Mouse (Mus musculus): ENCODE measurements around the gene Ccs. TPM values are rescaled to one million over a fixed set of nuclear protein-coding genes. Genes with fewer than 3 reads are reported as not detected.

Ccs gene
- polyA plus RNA-seq, 1 experiment from 2014 or later = 64.5 TPM

DNA sequence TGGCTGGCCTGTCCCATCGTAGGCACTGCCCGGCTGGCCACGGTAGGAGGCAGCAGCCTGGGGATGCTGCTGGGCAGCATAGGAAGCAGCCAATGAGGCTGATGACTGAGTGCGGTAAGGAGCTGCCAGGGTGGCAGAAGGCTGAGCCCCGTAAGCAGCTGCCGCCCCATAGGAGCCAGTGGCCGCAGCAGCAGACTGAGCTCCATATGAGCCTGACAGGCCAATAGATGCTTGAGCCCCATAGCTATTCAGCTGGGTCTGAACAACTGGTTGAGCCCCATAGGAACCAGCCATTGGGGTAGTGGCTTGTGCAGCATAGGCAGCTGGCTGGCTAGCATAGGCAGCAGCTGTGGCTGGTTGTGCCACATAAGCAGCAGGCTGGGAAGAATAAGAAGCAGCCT is 36.4 kb downstream of the Ccs start:
- H3K27ac ChIP-seq = no peak overlapping the region
- no peak overlapping the region for H3K9ac ChIP-seq
- 98% methylated on average over 7 of the region's 7 CpGs for WGBS
- peaks cover 71% of the 10 kb centered on the region for H3K36me3 ChIP-seq
- no peaks in the 10 kb centered on the region for H3K9me3 ChIP-seq (replicated peaks)
- H3K4me3 ChIP-seq (replicated peaks) = no peak overlapping the region
- 0 out of 2 replicates have a peak, but pooled peaks cover 14% of the 10 kb centered on the region for H3K4me1 ChIP-seq
- H3K27me3 ChIP-seq = no peaks in the 10 kb centered on the region
- no peak overlapping the region for H3K4me2 ChIP-seq
- ATAC-seq (replicated peaks; ENCODE audit: low FRiP score) = no peak

DNA sequence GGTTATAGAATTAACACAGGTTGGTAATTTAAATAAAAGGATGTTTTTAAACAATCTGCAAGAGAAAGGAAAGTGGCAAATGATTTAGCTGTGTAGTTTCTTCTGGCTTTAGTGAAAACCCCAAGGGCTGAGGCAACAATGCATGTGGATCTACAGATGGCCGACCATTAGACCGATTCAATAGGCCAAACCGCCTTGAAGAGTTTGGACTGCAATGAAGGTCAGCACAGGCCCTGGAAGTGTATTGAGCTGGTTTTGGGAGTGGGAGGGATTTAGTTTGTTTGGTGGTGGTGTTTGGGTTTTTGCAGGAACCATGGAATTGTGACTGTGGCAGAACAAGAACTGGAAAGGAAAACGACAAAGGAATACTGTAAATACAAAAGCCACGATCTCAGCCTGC is 40.0 kb downstream of the Ccs start:
- peaks cover 75% of the 10 kb centered on the region for H3K36me3 ChIP-seq
- H3K4me3 ChIP-seq (replicated peaks) = no peak overlapping the region
- H3K4me2 ChIP-seq = no peak overlapping the region
- H3K9me3 ChIP-seq (replicated peaks) = no peaks in the 10 kb centered on the region
- 95% methylated on average over 5 of the region's 5 CpGs for WGBS
- H3K4me1 ChIP-seq = peaks cover 18% of the 10 kb centered on the region
- ATAC-seq (replicated peaks; ENCODE audit: low FRiP score) = no peak
- H3K27me3 ChIP-seq = no peaks in the 10 kb centered on the region
- H3K9ac ChIP-seq = no peak overlapping the region
- no peak overlapping the region for H3K27ac ChIP-seq

- peaks cover 64% of the 10 kb centered on the region for H3K36me3 ChIP-seq
- H3K4me2 ChIP-seq = no peak overlapping the region
- no peak overlapping the region for H3K9ac ChIP-seq
- H3K27me3 ChIP-seq = no peaks in the 10 kb centered on the region
- H3K4me1 ChIP-seq = peaks cover 16% of the 10 kb centered on the region
- no peak overlapping the region for H3K27ac ChIP-seq
- WGBS = 98% methylated on average over 2 of the region's 2 CpGs
- no peak overlapping the region for H3K4me3 ChIP-seq (replicated peaks)
- ATAC-seq (replicated peaks; ENCODE audit: low FRiP score) = no peak
- H3K9me3 ChIP-seq (replicated peaks) = no peaks in the 10 kb centered on the region
These were observed 41.3 kb downstream of the Ccs start for GRCm38 (mm10) chr19:4797846-4798245.

DNA sequence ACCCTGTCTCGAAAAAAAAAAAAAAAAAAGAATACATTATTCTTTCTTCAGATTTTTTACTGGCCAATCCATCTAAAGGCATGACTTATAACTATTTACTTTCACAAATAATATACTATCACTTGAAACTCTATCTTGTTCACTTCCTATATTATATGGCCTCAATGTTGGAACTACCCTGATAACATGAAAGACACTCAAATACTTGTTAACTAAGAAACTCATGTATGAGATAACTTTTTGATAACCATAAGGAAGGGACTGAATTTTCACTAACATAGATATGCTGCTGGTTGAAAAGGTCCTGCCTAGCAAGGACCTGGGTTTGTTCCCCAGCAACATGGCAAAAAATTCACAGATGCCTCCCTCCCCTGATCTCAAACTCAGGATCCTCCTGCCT is 43.2 kb downstream of the Ccs start:
- H3K4me1 ChIP-seq = peaks cover 31% of the 10 kb centered on the region
- no peak for ATAC-seq (replicated peaks; ENCODE audit: low FRiP score)
- peaks cover 58% of the 10 kb centered on the region for H3K36me3 ChIP-seq
- H3K4me3 ChIP-seq (replicated peaks) = no peak overlapping the region
- H3K27ac ChIP-seq = no peak overlapping the region
- no peak overlapping the region for H3K4me2 ChIP-seq
- H3K9ac ChIP-seq = no peak overlapping the region
- no peaks in the 10 kb centered on the region for H3K9me3 ChIP-seq (replicated peaks)
- H3K27me3 ChIP-seq = no peaks in the 10 kb centered on the region
- WGBS = 73% methylated on average over 1 of the region's 1 CpGs

DNA sequence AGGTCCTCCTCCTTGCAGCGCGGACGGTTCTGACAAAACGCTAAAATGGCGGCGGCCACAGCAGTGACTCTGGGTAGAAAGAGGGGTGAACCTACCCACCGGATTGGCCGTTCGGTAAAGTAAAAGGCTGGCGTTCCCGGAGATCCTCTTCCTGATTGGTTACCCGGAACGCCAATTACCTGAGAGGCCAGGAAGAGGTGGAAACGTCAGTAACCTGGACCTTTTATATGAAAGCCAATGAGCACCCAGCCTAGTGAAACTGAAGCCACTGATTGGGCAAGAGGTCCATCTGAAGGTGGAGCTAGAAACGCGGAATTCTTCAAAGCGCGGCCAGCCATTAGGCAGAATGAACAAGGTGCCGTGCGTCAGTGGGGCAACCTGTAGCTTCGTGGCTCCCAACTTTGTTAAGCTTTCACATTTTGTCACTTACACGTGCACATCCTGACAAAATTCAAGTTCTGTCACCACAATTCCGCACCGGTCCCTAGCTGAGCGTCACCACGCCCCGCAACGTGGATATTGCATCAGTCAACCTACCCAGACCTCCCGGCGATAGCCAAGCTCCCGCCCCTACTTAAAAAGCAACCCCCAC is 45.2 kb downstream of the Ccs start, which contains the start of gene Rbm4:
TSS of gene Rbm4 (minus strand) at position 71 of the 592 bp plus-strand sequence.
- Histone ChIP-seq H3K27ac (peak within 1 kb of the TSS; percentile 83), H3K9ac (peak within 1 kb of the TSS; percentile 65), H3K4me3 (replicated peaks) (peak within 1 kb of the TSS; percentile 65), H3K4me2 (peak within 1 kb of the TSS; percentile 85), H3K4me1 (peaks cover 43% of the 10 kb centered on the region), H3K36me3 (peaks cover 56% of the 10 kb centered on the region), H3K27me3 (no peaks in the 10 kb centered on the region), H3K9me3 (replicated peaks) (no peaks in the 10 kb centered on the region)
- WGBS = under 1% methylated on average over 31 of the region's 31 CpGs
- peak; percentile 98 for ATAC-seq (replicated peaks; ENCODE audit: low FRiP score)

DNA sequence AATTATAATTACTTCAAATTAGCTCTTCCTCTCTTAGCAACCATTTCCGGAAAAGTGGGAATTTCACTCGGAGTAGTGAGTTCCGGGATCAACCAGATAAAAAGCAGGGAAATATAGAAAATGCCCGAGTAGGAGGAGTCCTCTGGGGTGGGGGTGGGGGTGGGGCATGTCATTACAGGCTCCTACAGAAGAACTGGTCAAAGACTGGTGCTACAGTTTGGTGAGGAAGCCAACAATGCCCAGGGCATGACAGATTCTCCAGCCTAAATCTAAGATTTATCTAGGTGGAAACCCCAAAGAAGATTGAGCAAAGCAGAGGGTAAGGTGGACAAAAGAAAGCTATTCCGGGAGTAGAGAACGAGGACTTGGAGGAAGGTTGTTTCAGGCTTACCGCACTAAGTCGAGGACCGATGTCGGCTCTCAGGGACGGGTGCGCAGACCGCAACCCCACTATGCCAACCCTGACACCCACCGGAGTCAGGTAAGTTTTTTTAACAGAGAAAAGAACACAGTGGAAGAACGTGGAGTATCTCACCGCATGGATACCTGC is 45.8 kb downstream of the Ccs start:
- peaks cover 43% of the 10 kb centered on the region for H3K4me1 ChIP-seq
- peaks cover 56% of the 10 kb centered on the region for H3K36me3 ChIP-seq
- ATAC-seq (replicated peaks; ENCODE audit: low FRiP score) = peak; percentile 61
- H3K27ac ChIP-seq = peak overlapping the region; percentile 83
- peak overlapping the region; percentile 85 for H3K4me2 ChIP-seq
- no peaks in the 10 kb centered on the region for H3K27me3 ChIP-seq
- H3K9me3 ChIP-seq (replicated peaks) = no peaks in the 10 kb centered on the region
- WGBS = 1% methylated on average over 16 of the region's 16 CpGs
- H3K9ac ChIP-seq = peak overlapping the region; percentile 65
- H3K4me3 ChIP-seq (replicated peaks) = peak overlapping the region; percentile 65

DNA sequence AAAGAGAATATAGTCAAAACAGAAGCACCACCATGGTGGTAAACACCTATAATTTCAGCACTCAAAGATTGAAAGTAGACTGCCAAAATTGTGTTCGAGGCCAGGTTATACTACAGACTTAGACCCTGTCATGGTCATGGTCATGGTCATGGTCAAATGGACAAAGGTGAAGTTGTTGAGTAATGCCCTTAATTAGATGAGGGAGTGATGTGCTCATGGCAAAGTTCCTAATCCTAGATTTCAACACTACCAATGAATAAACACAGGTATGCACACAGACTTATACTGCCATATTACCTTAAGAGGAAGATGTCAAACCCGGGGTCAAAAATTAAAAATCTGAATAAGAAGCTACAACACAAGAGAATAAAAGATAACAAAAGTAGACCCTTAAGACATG is 52.8 kb downstream of the Ccs start:
- no peak for ATAC-seq (replicated peaks; ENCODE audit: low FRiP score)
- H3K27ac ChIP-seq = no peak overlapping the region
- H3K9me3 ChIP-seq (replicated peaks) = no peaks in the 10 kb centered on the region
- peaks cover 96% of the 10 kb centered on the region for H3K36me3 ChIP-seq
- WGBS = 94% methylated on average over 2 of the region's 2 CpGs
- peaks cover 20% of the 10 kb centered on the region for H3K4me1 ChIP-seq
- H3K27me3 ChIP-seq = no peaks in the 10 kb centered on the region
- no peak overlapping the region for H3K9ac ChIP-seq
- H3K4me3 ChIP-seq (replicated peaks) = no peak overlapping the region
- H3K4me2 ChIP-seq = no peak overlapping the region

DNA sequence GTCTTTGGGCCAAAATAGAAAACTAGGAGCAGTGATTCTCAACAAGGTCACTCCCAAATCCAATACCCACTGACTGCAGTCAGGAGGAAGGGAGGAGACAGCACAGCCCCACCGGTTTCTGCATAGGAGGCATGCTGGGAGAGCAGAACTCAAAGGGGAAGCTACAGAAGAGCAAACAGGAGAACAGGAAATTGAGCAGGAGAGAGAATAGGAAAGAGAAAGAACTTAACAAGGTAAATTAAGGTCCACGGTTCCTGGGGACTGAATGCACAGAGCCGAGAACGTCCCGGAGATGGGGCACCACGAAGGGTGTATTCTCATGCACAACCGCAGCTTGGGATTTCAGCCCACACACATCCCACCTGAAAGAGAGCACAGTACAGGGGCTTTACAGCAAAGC is 53.9 kb downstream of the Ccs start:
- Histone ChIP-seq H3K4me1 (peaks cover 9% of the 10 kb centered on the region), H3K4me3 (replicated peaks) (no peak overlapping the region), H3K9ac (no peak overlapping the region), H3K36me3 (peaks cover 94% of the 10 kb centered on the region), H3K4me2 (no peak overlapping the region), H3K9me3 (replicated peaks) (no peaks in the 10 kb centered on the region), H3K27me3 (no peaks in the 10 kb centered on the region), H3K27ac (no peak overlapping the region)
- 89% methylated on average over 7 of the region's 7 CpGs for WGBS
- no peak for ATAC-seq (replicated peaks; ENCODE audit: low FRiP score)

GRCm38 (mm10) chr19:4782891-4783290 is 56.2 kb downstream of the Ccs start:
- Histone ChIP-seq H3K27ac (no peak overlapping the region), H3K36me3 (peaks cover 93% of the 10 kb centered on the region), H3K4me2 (no peak overlapping the region), H3K27me3 (no peaks in the 10 kb centered on the region), H3K4me3 (replicated peaks) (no peak overlapping the region), H3K9me3 (replicated peaks) (no peaks in the 10 kb centered on the region), H3K9ac (no peak overlapping the region), H3K4me1 (peaks cover 4% of the 10 kb centered on the region; the same call in 1 of the 2 replicates)
- no peak for ATAC-seq (replicated peaks; ENCODE audit: low FRiP score)
- WGBS = 87% methylated on average over 2 of the region's 2 CpGs

Other genes starting within 250 kb of the Ccs start
- gene Lrfn4, start 223.7 kb downstream of the Ccs start, polyA plus RNA-seq (2015; fragmentation: Nextera tagmentation; extraction: Ambion mirVana) = 6.6 and 7.7 TPM in 2 replicates
- 79.8 and 80.5 TPM in 2 replicates for gene Rce1, start 213.7 kb downstream of the Ccs start, polyA plus RNA-seq (2015; fragmentation: Nextera tagmentation; extraction: Ambion mirVana)
- 2.0 and 3.4 TPM in 2 replicates for gene Gm960, start 140.7 kb downstream of the Ccs start, polyA plus RNA-seq (2015; fragmentation: Nextera tagmentation; extraction: Ambion mirVana)
- 2.7 and 2.9 TPM in 2 replicates for gene Sptbn2, start 128.2 kb downstream of the Ccs start, polyA plus RNA-seq (2015; fragmentation: Nextera tagmentation; extraction: Ambion mirVana)
- gene Rbm4b, start 82.8 kb downstream of the Ccs start, polyA plus RNA-seq (2015; fragmentation: Nextera tagmentation; extraction: Ambion mirVana) = 75.2 and 75.5 TPM in 2 replicates
- gene Rbm4, start 45.4 kb downstream of the Ccs start, polyA plus RNA-seq (2015; fragmentation: Nextera tagmentation; extraction: Ambion mirVana) = 66.1 and 67.6 TPM in 2 replicates
- gene Gm21992, start 27.7 kb downstream of the Ccs start, polyA plus RNA-seq (2015; fragmentation: Nextera tagmentation; extraction: Ambion mirVana) = 38.2 and 40.3 TPM in 2 replicates
- 97.3 and 103 TPM in 2 replicates for gene Rbm14, start 27.7 kb downstream of the Ccs start, polyA plus RNA-seq (2015; fragmentation: Nextera tagmentation; extraction: Ambion mirVana)
- not detected in 2 replicates for gene Ccdc87, start within 50 bp of the Ccs start, polyA plus RNA-seq (2015; fragmentation: Nextera tagmentation; extraction: Ambion mirVana)
- gene Ctsf, start 15.8 kb upstream of the Ccs start, polyA plus RNA-seq (2015; fragmentation: Nextera tagmentation; extraction: Ambion mirVana) = 48.2 and 58.1 TPM in 2 replicates
- 10.6 and 12.0 TPM in 2 replicates for gene Actn3, start 38.6 kb upstream of the Ccs start, polyA plus RNA-seq (2015; fragmentation: Nextera tagmentation; extraction: Ambion mirVana)
- 10.8 and 12.0 TPM in 2 replicates for gene Zdhhc24, start 39.3 kb upstream of the Ccs start, polyA plus RNA-seq (2015; fragmentation: Nextera tagmentation; extraction: Ambion mirVana)
- 5.2 and 6.7 TPM in 2 replicates for gene Bbs1, start 67.3 kb upstream of the Ccs start, polyA plus RNA-seq (2015; fragmentation: Nextera tagmentation; extraction: Ambion mirVana)
- 96.4 and 108 TPM in 2 replicates for gene Dpp3, start 89.0 kb upstream of the Ccs start, polyA plus RNA-seq (2015; fragmentation: Nextera tagmentation; extraction: Ambion mirVana)
- 2.9 and 3.0 TPM in 2 replicates for gene Peli3, start 103.8 kb upstream of the Ccs start, polyA plus RNA-seq (2015; fragmentation: Nextera tagmentation; extraction: Ambion mirVana)
- 108 and 125 TPM in 2 replicates for gene Mrpl11, start 122.8 kb upstream of the Ccs start, polyA plus RNA-seq (2015; fragmentation: Nextera tagmentation; extraction: Ambion mirVana)
- gene Npas4, start 151.0 kb upstream of the Ccs start, polyA plus RNA-seq (2015; fragmentation: Nextera tagmentation; extraction: Ambion mirVana) = 0.18 TPM in 1 of 2 replicates, not detected in the other
- gene Slc29a2, start 184.5 kb upstream of the Ccs start, polyA plus RNA-seq (2015; fragmentation: Nextera tagmentation; extraction: Ambion mirVana) = 6.0 and 7.0 TPM in 2 replicates
- gene B4gat1, start 199.5 kb upstream of the Ccs start, polyA plus RNA-seq (2015; fragmentation: Nextera tagmentation; extraction: Ambion mirVana) = 51.0 and 51.7 TPM in 2 replicates
- gene AC124502.3, start 199.6 kb upstream of the Ccs start, polyA plus RNA-seq (2015; fragmentation: Nextera tagmentation; extraction: Ambion mirVana) = 2.1 and 2.3 TPM in 2 replicates
- gene Brms1, start 202.0 kb upstream of the Ccs start, polyA plus RNA-seq (2015; fragmentation: Nextera tagmentation; extraction: Ambion mirVana) = 44.0 and 51.6 TPM in 2 replicates
- gene Rin1, start 211.1 kb upstream of the Ccs start, polyA plus RNA-seq (2015; fragmentation: Nextera tagmentation; extraction: Ambion mirVana) = 3.0 and 4.2 TPM in 2 replicates
- 50.3 and 74.1 TPM in 2 replicates for gene Cd248, start 228.7 kb upstream of the Ccs start, polyA plus RNA-seq (2015; fragmentation: Nextera tagmentation; extraction: Ambion mirVana)
- gene Tmem151a, start 246.2 kb upstream of the Ccs start, polyA plus RNA-seq (2015; fragmentation: Nextera tagmentation; extraction: Ambion mirVana) = 1.3 and 1.8 TPM in 2 replicates
- 99.8 and 101 TPM in 2 replicates for gene Yif1a, start 249.2 kb upstream of the Ccs start, polyA plus RNA-seq (2015; fragmentation: Nextera tagmentation; extraction: Ambion mirVana)